Mouse (Mus musculus) lung, postnatal 36 days (tissue): ENCODE results near the gene Zc2hc1b.
A peak's percentile ranks its signal among the peaks of the same experiment; 100 is the strongest.
"Not testable (repeated sequence)": the region's sequence is repeated elsewhere in the genome, so short reads cannot be mapped to it uniquely, and the experiment has no call there.

Source experiments
- DNase-seq: peaks from one replicate; pipeline ENCODE4 v3.0.0; 2022; ENCODE audit warnings: mixed read lengths

Zc2hc1b gene

GRCm38 (mm10) chr10:13177973-13178624 is at the start of gene Zc2hc1b:
Zc2hc1b (minus strand) TSS chr10:13178023.
- DNase-seq: no peak

- DNase-seq: no peak
Observed at GRCm38 (mm10) chr10:13225377-13226063, 47.7 kb upstream of the Zc2hc1b start.

- no peak for DNase-seq
Observed at GRCm38 (mm10) chr10:13222135-13222534, 44.3 kb upstream of the Zc2hc1b start.

- DNase-seq: no peak
Observed at GRCm38 (mm10) chr10:13220061-13220460, 42.2 kb upstream of the Zc2hc1b start.

GRCm38 (mm10) chr10:13213956-13214355 is 36.1 kb upstream of the Zc2hc1b start:
- no peak for DNase-seq

GRCm38 (mm10) chr10:13212829-13213228 is 35.0 kb upstream of the Zc2hc1b start:
- no peak for DNase-seq

- DNase-seq: peak; percentile 52
Observed at GRCm38 (mm10) chr10:13212326-13212725, 34.5 kb upstream of the Zc2hc1b start.

GRCm38 (mm10) chr10:13209930-13210637 is 32.3 kb upstream of the Zc2hc1b start:
- DNase-seq: no peak

GRCm38 (mm10) chr10:13209506-13209905 is 31.7 kb upstream of the Zc2hc1b start:
- DNase-seq: no peak

- no peak for DNase-seq
Observed at GRCm38 (mm10) chr10:13209061-13209460, 31.2 kb upstream of the Zc2hc1b start.

GRCm38 (mm10) chr10:13201741-13202293 is 24.0 kb upstream of the Zc2hc1b start:
- no peak for DNase-seq

- DNase-seq: no peak
Observed at GRCm38 (mm10) chr10:13200862-13201261, 23.0 kb upstream of the Zc2hc1b start.

- no peak for DNase-seq
Observed at GRCm38 (mm10) chr10:13199234-13199633, 21.4 kb upstream of the Zc2hc1b start.

GRCm38 (mm10) chr10:13196872-13197507 is 19.2 kb upstream of the Zc2hc1b start:
- DNase-seq: no peak

GRCm38 (mm10) chr10:13193496-13193895 is 15.7 kb upstream of the Zc2hc1b start:
- not testable (repeated sequence) for DNase-seq

- DNase-seq: peak; percentile 97
Observed at GRCm38 (mm10) chr10:13192731-13193351, 15.0 kb upstream of the Zc2hc1b start, which contains the start of gene Ltv1. Ltv1 (minus strand) TSS chr10:13193168.

GRCm38 (mm10) chr10:13189881-13190280 is 12.1 kb upstream of the Zc2hc1b start:
- no peak for DNase-seq

- no peak for DNase-seq
Observed at GRCm38 (mm10) chr10:13186754-13187153, 8.9 kb upstream of the Zc2hc1b start.

GRCm38 (mm10) chr10:13184170-13184766 is 6.4 kb upstream of the Zc2hc1b start:
- DNase-seq: peak; percentile 7

- DNase-seq: no peak
Observed at GRCm38 (mm10) chr10:13180211-13180610, 2.4 kb upstream of the Zc2hc1b start.

- peak; percentile 29 for DNase-seq
Observed at GRCm38 (mm10) chr10:13175866-13176265, 2.0 kb downstream of the Zc2hc1b start.

GRCm38 (mm10) chr10:13172798-13173221 is 5.0 kb downstream of the Zc2hc1b start:
- DNase-seq: no peak
